Mouse (Mus musculus): ENCODE measurements around the gene Cfdp1. TPM values are rescaled to one million over a fixed set of nuclear protein-coding genes. Genes with fewer than 3 reads are reported as not detected.

Gene Cfdp1
- polyA plus RNA-seq, 1 experiment from 2014 or later: 123 TPM

DNA sequence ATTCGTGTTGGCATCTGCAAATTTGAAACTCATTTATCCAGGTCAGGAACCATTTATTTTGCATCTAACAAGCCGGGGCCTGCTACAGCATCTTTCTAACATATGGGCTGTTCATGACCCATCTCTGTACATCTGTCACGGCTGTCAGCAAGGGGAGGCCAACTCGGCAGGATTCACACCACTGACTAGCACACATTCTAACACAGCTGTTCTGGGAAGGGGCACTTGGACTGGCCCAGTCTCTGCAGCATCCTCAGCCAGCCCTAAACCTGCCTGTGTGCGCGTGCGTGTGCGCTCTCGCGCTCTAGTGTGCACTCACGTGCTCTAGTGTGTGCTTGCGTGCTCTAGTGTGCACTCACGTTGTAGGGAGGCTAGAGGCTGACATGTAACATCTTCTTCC, 93.4 kb downstream of the Cfdp1 start:
- Histone ChIP-seq H3K27ac (ENCODE audit: low read length) (no peak overlapping the region), H3K4me3 (ENCODE audit: low read length) (no peak overlapping the region), H3K27me3 (ENCODE audit: control insufficient read depth, insufficient read depth, low read length) (no peaks in the 10 kb centered on the region), H3K9ac (ENCODE audit: low read length) (no peak overlapping the region), H3K36me3 (ENCODE audit: control insufficient read depth, insufficient read depth) (peaks cover 6% of the 10 kb centered on the region), H3K4me1 (ENCODE audit: control insufficient read depth, insufficient read depth, low read length) (no peaks in the 10 kb centered on the region), H3K4me2 (ENCODE audit: low read depth, low read length) (no peak overlapping the region), H3K9me3 (replicated peaks; ENCODE audit: control insufficient read depth, low read length) (no peaks in the 10 kb centered on the region)
- ATAC-seq (replicated peaks; ENCODE audit: extremely low read depth, insufficient read depth, low FRiP score): no peak
- 84% methylated on average over 13 of the region's 13 CpGs for WGBS

DNA sequence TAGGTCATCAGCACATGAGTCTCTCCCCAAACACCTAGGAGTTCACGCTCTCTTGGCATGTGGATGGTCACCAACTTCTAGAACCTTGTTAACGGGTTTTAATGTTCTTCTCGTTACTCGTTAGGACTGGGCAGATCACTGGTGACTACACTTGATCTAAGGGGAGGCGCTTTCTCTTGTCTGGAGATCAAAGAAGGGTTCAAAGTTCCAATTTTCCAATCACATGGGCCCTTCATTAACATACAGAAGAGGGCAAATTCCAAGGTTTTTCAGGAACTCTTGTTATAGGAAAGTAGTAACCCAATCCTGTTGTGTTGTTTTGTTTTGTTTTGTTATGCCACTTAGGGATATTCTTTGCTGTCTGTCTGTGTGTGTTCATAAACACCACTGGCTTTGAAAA, 95.3 kb downstream of the Cfdp1 start:
- Histone ChIP-seq H3K4me2 (ENCODE audit: low read depth, low read length) (no peak overlapping the region), H3K27ac (ENCODE audit: low read length) (no peak overlapping the region), H3K9me3 (replicated peaks; ENCODE audit: control insufficient read depth, low read length) (no peaks in the 10 kb centered on the region), H3K4me3 (ENCODE audit: low read length) (no peak overlapping the region), H3K4me1 (ENCODE audit: control insufficient read depth, insufficient read depth, low read length) (peaks cover 6% of the 10 kb centered on the region), H3K9ac (ENCODE audit: low read length) (no peak overlapping the region), H3K36me3 (ENCODE audit: control insufficient read depth, insufficient read depth) (no peaks in the 10 kb centered on the region), H3K27me3 (ENCODE audit: control insufficient read depth, insufficient read depth, low read length) (no peaks in the 10 kb centered on the region)
- WGBS: 88% methylated on average over 5 of the region's 5 CpGs
- no peak for ATAC-seq (replicated peaks; ENCODE audit: extremely low read depth, insufficient read depth, low FRiP score)

DNA sequence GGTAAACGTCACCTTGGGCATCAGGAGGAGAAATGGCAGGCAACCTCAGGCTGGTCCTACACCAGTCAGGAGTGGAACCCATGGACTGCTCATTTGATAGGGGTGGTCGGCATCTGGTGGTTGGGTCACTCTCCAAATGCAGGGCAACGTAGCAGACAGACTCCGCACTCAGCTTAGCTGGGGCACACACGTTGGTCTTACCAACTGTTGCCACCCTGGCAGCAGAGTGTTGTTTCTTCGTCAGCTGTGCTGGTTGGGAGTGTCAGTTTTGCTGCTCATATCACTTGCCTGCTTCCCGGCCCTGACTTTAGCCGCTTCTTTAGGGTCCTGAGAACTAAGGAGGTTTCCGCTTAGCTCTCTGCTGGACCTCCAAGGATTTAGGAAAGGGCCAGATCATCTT, 96.5 kb downstream of the Cfdp1 start:
- Histone ChIP-seq H3K4me2 (ENCODE audit: low read depth, low read length) (no peak overlapping the region), H3K4me3 (ENCODE audit: low read length) (no peak overlapping the region)

DNA sequence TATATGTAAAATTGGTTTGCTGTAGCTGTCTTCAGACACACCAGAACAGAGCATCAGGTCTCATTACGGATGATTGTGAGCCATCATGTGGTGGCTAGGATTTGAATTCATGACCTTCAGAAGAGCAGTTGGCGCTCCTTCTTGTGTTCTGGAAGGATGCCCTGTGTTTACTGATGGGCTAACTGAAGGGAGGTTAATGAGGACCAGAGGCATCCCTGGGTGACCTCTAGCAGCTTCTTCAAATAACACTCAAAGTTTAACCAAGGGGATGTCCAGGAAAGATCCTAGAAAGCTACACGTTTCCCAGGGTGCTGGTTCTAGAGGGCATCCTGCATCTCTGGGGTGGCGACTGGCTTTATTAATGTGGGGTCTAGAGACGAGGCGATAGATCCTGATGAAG, 99.4 kb downstream of the Cfdp1 start:
- no peak overlapping the region for H3K27ac ChIP-seq (ENCODE audit: low read length)
- H3K9ac ChIP-seq (ENCODE audit: low read length): no peak overlapping the region
- no peaks in the 10 kb centered on the region for H3K27me3 ChIP-seq (ENCODE audit: control insufficient read depth, insufficient read depth, low read length)
- H3K36me3 ChIP-seq (ENCODE audit: control insufficient read depth, insufficient read depth): no peaks in the 10 kb centered on the region
- H3K4me3 ChIP-seq (ENCODE audit: low read length): no peak overlapping the region
- no peak overlapping the region for H3K4me2 ChIP-seq (ENCODE audit: low read depth, low read length)
- H3K4me1 ChIP-seq (ENCODE audit: control insufficient read depth, insufficient read depth, low read length): peaks cover 8% of the 10 kb centered on the region
- no peaks in the 10 kb centered on the region; the same call in 1 of the 2 replicates for H3K9me3 ChIP-seq (replicated peaks; ENCODE audit: control insufficient read depth, low read length)
- ATAC-seq (replicated peaks; ENCODE audit: extremely low read depth, insufficient read depth, low FRiP score): no peak
- WGBS: 82% methylated on average over 6 of the region's 6 CpGs

More for the DNA sequence above, 96.5 kb downstream of the Cfdp1 start:
- no peak overlapping the region for H3K9ac ChIP-seq (ENCODE audit: low read length)
- H3K27ac ChIP-seq (ENCODE audit: low read length): no peak overlapping the region
- 88% methylated on average over 9 of the region's 9 CpGs for WGBS
- H3K27me3 ChIP-seq (ENCODE audit: control insufficient read depth, insufficient read depth, low read length): no peaks in the 10 kb centered on the region
- H3K36me3 ChIP-seq (ENCODE audit: control insufficient read depth, insufficient read depth): no peaks in the 10 kb centered on the region
- H3K9me3 ChIP-seq (replicated peaks; ENCODE audit: control insufficient read depth, low read length): no peaks in the 10 kb centered on the region
- no peak for ATAC-seq (replicated peaks; ENCODE audit: extremely low read depth, insufficient read depth, low FRiP score)
- peaks cover 8% of the 10 kb centered on the region for H3K4me1 ChIP-seq (ENCODE audit: control insufficient read depth, insufficient read depth, low read length)

DNA sequence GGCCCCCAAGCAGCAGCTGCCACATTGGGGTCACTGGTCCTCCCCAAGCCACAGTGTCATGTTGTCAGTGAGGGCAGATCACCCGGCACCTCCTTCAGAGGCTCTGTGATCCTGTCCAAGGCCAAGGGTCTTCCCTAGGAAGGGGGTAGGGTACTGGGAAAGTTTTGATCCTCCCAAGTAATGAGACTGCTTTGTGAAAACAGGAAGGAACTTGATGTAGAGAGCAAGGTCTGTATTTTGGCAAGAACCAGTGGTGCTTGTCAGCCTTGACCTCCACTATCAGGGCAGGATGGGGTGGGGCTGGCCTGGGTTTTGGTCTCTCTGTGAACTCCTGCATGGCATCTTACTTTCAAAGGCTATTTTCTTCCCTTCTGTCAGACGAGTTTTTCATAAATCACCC, 100.0 kb downstream of the Cfdp1 start:
- Histone ChIP-seq H3K36me3 (ENCODE audit: control insufficient read depth, insufficient read depth) (no peaks in the 10 kb centered on the region), H3K4me3 (ENCODE audit: low read length) (no peak overlapping the region), H3K9ac (ENCODE audit: low read length) (no peak overlapping the region), H3K4me2 (ENCODE audit: low read depth, low read length) (no peak overlapping the region), H3K9me3 (replicated peaks; ENCODE audit: control insufficient read depth, low read length) (no peaks in the 10 kb centered on the region; the same call in 1 of the 2 replicates), H3K27ac (ENCODE audit: low read length) (0 out of 2 replicates have a peak overlapping the region, but pooled peaks have one; percentile 7), H3K27me3 (ENCODE audit: control insufficient read depth, insufficient read depth, low read length) (no peaks in the 10 kb centered on the region), H3K4me1 (ENCODE audit: control insufficient read depth, insufficient read depth, low read length) (peaks cover 8% of the 10 kb centered on the region)
- whole genome bisulfite sequencing: 22% methylated on average over 2 of the region's 2 CpGs
- ATAC-seq (replicated peaks; ENCODE audit: extremely low read depth, insufficient read depth, low FRiP score): 0 out of 2 replicates have a peak, but pooled peaks have one; percentile 32

DNA sequence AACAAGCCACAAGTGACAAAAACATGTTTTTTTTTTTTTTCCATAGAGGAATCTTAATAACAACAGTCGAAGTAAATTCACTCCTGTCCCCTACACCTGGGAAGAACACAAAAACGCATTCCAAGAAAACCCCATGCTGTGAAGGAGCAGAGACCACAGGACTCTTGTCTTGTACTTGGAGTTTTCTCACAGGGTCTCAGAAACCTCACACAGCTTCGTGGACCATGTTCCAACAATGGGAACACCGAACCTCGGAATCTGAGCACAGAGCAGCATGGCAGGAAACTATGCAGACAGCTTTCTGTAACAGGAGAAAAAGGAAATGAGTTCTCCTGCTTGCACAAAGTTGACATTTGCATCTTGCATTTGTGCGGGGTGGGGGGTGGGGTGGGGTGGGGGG, 105.3 kb downstream of the Cfdp1 start:
- Histone ChIP-seq H3K9me3 (replicated peaks; ENCODE audit: control insufficient read depth, low read length) (no peaks in the 10 kb centered on the region; the same call in 1 of the 2 replicates), H3K27me3 (ENCODE audit: control insufficient read depth, insufficient read depth, low read length) (no peaks in the 10 kb centered on the region), H3K4me3 (ENCODE audit: low read length) (no peak overlapping the region), H3K4me2 (ENCODE audit: low read depth, low read length) (no peak overlapping the region), H3K9ac (ENCODE audit: low read length) (no peak overlapping the region), H3K36me3 (ENCODE audit: control insufficient read depth, insufficient read depth) (no peaks in the 10 kb centered on the region), H3K27ac (ENCODE audit: low read length) (no peak overlapping the region), H3K4me1 (ENCODE audit: control insufficient read depth, insufficient read depth, low read length) (peaks cover 30% of the 10 kb centered on the region)
- 50% methylated on average over 6 of the region's 6 CpGs for WGBS
- ATAC-seq (replicated peaks; ENCODE audit: extremely low read depth, insufficient read depth, low FRiP score): no peak

DNA sequence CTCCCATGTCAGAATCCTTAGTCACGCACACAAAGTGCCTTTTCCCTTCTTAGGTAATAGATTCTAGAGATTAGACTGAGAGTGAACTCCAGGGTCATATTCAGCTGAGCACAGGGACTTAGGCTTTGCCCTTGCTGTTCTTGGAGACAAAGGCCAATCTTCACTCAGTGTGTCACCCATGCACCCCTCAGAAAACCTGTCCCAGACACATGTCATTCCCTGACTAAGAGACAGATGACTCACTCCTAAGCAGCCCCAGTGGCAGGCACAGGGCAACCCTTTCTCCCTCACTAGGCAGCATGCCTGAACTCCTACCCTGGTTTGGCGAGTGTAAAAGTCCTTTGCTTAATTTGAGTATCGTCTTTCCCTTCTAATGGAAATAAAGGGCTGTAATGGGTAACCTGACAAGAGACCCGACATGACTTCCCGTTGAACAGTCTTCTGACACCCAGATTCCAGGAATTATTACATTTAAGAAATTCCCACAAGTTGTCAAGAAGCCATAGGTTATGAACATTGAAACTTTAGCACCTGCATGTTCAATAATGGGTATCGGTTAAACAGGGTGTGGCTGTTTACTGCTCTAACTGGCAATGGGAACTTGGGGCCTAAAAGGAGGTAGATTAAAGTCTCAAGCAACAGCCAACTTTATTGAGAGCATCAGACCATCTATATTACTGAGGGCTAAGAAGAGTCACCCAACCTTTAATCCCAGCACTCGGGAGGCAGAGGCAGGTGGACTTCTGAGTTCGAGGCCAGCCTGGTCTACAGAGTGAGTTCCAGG, 106.0 kb downstream of the Cfdp1 start:
- Histone ChIP-seq H3K27me3 (ENCODE audit: control insufficient read depth, insufficient read depth, low read length) (no peaks in the 10 kb centered on the region), H3K4me2 (ENCODE audit: low read depth, low read length) (no peak overlapping the region), H3K9ac (ENCODE audit: low read length) (no peak overlapping the region), H3K9me3 (replicated peaks; ENCODE audit: control insufficient read depth, low read length) (no peaks in the 10 kb centered on the region; the same call in 1 of the 2 replicates), H3K27ac (ENCODE audit: low read length) (no peak overlapping the region), H3K4me3 (ENCODE audit: low read length) (no peak overlapping the region), H3K4me1 (ENCODE audit: control insufficient read depth, insufficient read depth, low read length) (peaks cover 29% of the 10 kb centered on the region), H3K36me3 (ENCODE audit: control insufficient read depth, insufficient read depth) (no peaks in the 10 kb centered on the region)
- WGBS: 75% methylated on average over 8 of the region's 8 CpGs
- ATAC-seq (replicated peaks; ENCODE audit: extremely low read depth, insufficient read depth, low FRiP score): no peak

DNA sequence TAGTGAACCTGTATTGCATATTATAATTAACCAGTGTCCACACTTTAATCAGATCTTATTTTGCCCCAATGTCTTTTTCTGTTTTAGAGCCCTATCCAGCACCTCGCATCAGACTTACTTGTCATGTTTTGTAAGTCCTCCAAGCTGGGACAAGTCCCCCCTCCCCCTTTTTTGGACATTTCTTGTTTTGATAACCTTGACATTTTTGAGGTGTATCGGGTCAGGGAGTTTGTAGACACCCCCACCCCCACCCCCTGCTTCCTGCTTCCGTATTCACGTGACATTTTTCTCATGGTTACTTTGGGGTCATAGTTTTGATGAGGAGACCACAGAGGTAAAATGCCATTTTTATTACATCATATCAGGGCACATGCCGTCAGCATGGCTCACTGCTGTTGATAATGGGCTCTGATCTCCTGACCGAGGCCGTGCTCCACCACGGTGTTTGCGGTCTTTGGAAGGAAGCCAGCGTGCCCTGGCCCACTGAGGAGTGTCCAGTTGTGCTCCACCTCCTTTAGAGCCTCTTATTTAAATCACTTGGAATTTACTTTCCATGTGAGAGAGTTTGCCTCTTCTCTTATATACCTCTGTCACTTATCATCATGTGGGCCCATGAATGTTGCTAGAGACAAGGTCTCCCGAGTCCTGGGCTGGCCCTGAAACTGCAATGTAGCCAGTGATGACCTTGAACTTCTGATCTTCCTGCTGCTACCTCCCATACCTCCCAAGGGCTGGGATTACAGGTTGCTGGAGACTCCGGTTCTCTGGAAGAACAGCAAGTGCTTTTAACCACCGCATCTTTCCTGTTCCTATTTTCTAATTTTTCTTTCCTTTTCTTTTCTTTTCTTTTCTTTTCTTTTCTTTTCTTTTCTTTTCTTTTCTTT, 107.3 kb downstream of the Cfdp1 start:
- no peak overlapping the region for H3K9ac ChIP-seq (ENCODE audit: low read length)
- peak overlapping the region; percentile 73 for H3K27ac ChIP-seq (ENCODE audit: low read length)
- H3K4me2 ChIP-seq (ENCODE audit: low read depth, low read length): peak overlapping the region; percentile 54; the same call in 1 of the 2 replicates
- no peaks in the 10 kb centered on the region for H3K9me3 ChIP-seq (replicated peaks; ENCODE audit: control insufficient read depth, low read length)
- peaks cover 40% of the 10 kb centered on the region for H3K4me1 ChIP-seq (ENCODE audit: control insufficient read depth, insufficient read depth, low read length)
- 31% methylated on average over 13 of the region's 13 CpGs for WGBS
- no peak overlapping the region for H3K4me3 ChIP-seq (ENCODE audit: low read length)
- no peak for ATAC-seq (replicated peaks; ENCODE audit: extremely low read depth, insufficient read depth, low FRiP score)
- H3K36me3 ChIP-seq (ENCODE audit: control insufficient read depth, insufficient read depth): no peaks in the 10 kb centered on the region
- H3K27me3 ChIP-seq (ENCODE audit: control insufficient read depth, insufficient read depth, low read length): no peaks in the 10 kb centered on the region
